Mouse (Mus musculus): ENCODE measurements around the gene Olfr1387. TPM values are rescaled to one million over a fixed set of nuclear protein-coding genes. Genes with fewer than 3 reads are reported as not detected.
"Not testable (repeated sequence)": the region's sequence is repeated elsewhere in the genome, so short reads cannot be mapped to it uniquely, and the experiment has no call there.

Olfr1387 gene
- polyA plus RNA-seq (2014; fragmentation: Nextera tagmentation; extraction: Ambion mirVana): not detected in 2 replicates

GRCm38 (mm10) chr11:49455043-49455442, at the start of gene Olfr1387:
TSS of gene Olfr1387 (plus strand) at chr11:49455343.
- H3K4me3 ChIP-seq (ENCODE audit: low read depth, low read length): no peak within 1 kb of the TSS
- DNase-seq (ENCODE audit: low spot score) (no peak), ATAC-seq (ENCODE audit: insufficient number of reproducible peaks, low FRiP score, low TSS enrichment, low read depth) (no peak)
- no peak within 1 kb of the TSS for H3K27ac ChIP-seq (replicated peaks; ENCODE audit: low read depth, low read length)
- no peak within 1 kb of the TSS for H3K9ac ChIP-seq (ENCODE audit: low read length)
- no peaks in the 10 kb centered on the region for H3K27me3 ChIP-seq (ENCODE audit: control insufficient read depth, insufficient read depth, low read length)
- H3K9me3 ChIP-seq (ENCODE audit: control insufficient read depth, low read length): no peaks in the 10 kb centered on the region
- no peaks in the 10 kb centered on the region for H3K36me3 ChIP-seq (ENCODE audit: control insufficient read depth, insufficient read depth, low read length)
- no peaks in the 10 kb centered on the region for H3K4me1 ChIP-seq (ENCODE audit: control insufficient read depth, insufficient read depth, low read length)
- no peak within 1 kb of the TSS for H3K4me2 ChIP-seq (ENCODE audit: low read depth, severe bottlenecking)
- WGBS: 74% methylated on average over 1 of the region's 1 CpGs

GRCm38 (mm10) chr11:49406784-49407183, 48.4 kb upstream of the Olfr1387 start:
- Histone ChIP-seq H3K4me3 (ENCODE audit: low read depth, low read length) (no peak overlapping the region), H3K4me1 (ENCODE audit: control insufficient read depth, insufficient read depth, low read length) (no peaks in the 10 kb centered on the region), H3K36me3 (ENCODE audit: control insufficient read depth, insufficient read depth, low read length) (no peaks in the 10 kb centered on the region), H3K27me3 (ENCODE audit: control insufficient read depth, insufficient read depth, low read length) (no peaks in the 10 kb centered on the region), H3K9ac (ENCODE audit: low read length) (no peak overlapping the region), H3K9me3 (ENCODE audit: control insufficient read depth, low read length) (no peaks in the 10 kb centered on the region), H3K27ac (replicated peaks; ENCODE audit: low read depth, low read length) (no peak overlapping the region), H3K4me2 (ENCODE audit: low read depth, severe bottlenecking) (no peak overlapping the region)
- WGBS: 68% methylated on average over 3 of the region's 3 CpGs
- ATAC-seq (ENCODE audit: insufficient number of reproducible peaks, low FRiP score, low TSS enrichment, low read depth) (no peak), DNase-seq (ENCODE audit: low spot score) (no peak)

GRCm38 (mm10) chr11:49410540-49410939, 44.6 kb upstream of the Olfr1387 start:
- Histone ChIP-seq H3K9ac (ENCODE audit: low read length) (no peak overlapping the region), H3K4me2 (ENCODE audit: low read depth, severe bottlenecking) (no peak overlapping the region), H3K27ac (replicated peaks; ENCODE audit: low read depth, low read length) (no peak overlapping the region), H3K4me3 (ENCODE audit: low read depth, low read length) (no peak overlapping the region), H3K4me1 (ENCODE audit: control insufficient read depth, insufficient read depth, low read length) (no peaks in the 10 kb centered on the region), H3K36me3 (ENCODE audit: control insufficient read depth, insufficient read depth, low read length) (no peaks in the 10 kb centered on the region), H3K9me3 (ENCODE audit: control insufficient read depth, low read length) (no peaks in the 10 kb centered on the region), H3K27me3 (ENCODE audit: control insufficient read depth, insufficient read depth, low read length) (no peaks in the 10 kb centered on the region)
- DNase-seq (ENCODE audit: low spot score) (no peak), ATAC-seq (ENCODE audit: insufficient number of reproducible peaks, low FRiP score, low TSS enrichment, low read depth) (no peak)
- WGBS: 38% methylated on average over 1 of the region's 1 CpGs

- no peak within 1 kb of the TSS for H3K27ac ChIP-seq (replicated peaks; ENCODE audit: low read depth, low read length)
- DNase-seq (ENCODE audit: low spot score) (no peak), ATAC-seq (ENCODE audit: insufficient number of reproducible peaks, low FRiP score, low TSS enrichment, low read depth) (no peak)
- no peaks in the 10 kb centered on the region for H3K9me3 ChIP-seq (ENCODE audit: control insufficient read depth, low read length)
- no peaks in the 10 kb centered on the region for H3K36me3 ChIP-seq (ENCODE audit: control insufficient read depth, insufficient read depth, low read length)
- no peaks in the 10 kb centered on the region for H3K27me3 ChIP-seq (ENCODE audit: control insufficient read depth, insufficient read depth, low read length)
- H3K9ac ChIP-seq (ENCODE audit: low read length): no peak within 1 kb of the TSS
- H3K4me1 ChIP-seq (ENCODE audit: control insufficient read depth, insufficient read depth, low read length): no peaks in the 10 kb centered on the region
- no peak within 1 kb of the TSS for H3K4me2 ChIP-seq (ENCODE audit: low read depth, severe bottlenecking)
- WGBS: 90% methylated on average over 2 of the region's 2 CpGs
- no peak within 1 kb of the TSS for H3K4me3 ChIP-seq (ENCODE audit: low read depth, low read length)
Observed at GRCm38 (mm10) chr11:49422767-49423166, 32.4 kb upstream of the Olfr1387 start, which contains the start of gene Olfr1389. TSS of gene Olfr1389 (plus strand) at chr11:49423067.

- WGBS: 88% methylated on average over 1 of the region's 1 CpGs
Observed at GRCm38 (mm10) chr11:49425257-49425927, 29.8 kb upstream of the Olfr1387 start.

GRCm38 (mm10) chr11:49429641-49430040, 25.5 kb upstream of the Olfr1387 start:
- Histone ChIP-seq H3K27me3 (ENCODE audit: control insufficient read depth, insufficient read depth, low read length) (no peaks in the 10 kb centered on the region), H3K4me3 (ENCODE audit: low read depth, low read length) (no peak overlapping the region), H3K27ac (replicated peaks; ENCODE audit: low read depth, low read length) (no peak overlapping the region), H3K4me2 (ENCODE audit: low read depth, severe bottlenecking) (no peak overlapping the region), H3K36me3 (ENCODE audit: control insufficient read depth, insufficient read depth, low read length) (no peaks in the 10 kb centered on the region), H3K9me3 (ENCODE audit: control insufficient read depth, low read length) (no peaks in the 10 kb centered on the region), H3K4me1 (ENCODE audit: control insufficient read depth, insufficient read depth, low read length) (no peaks in the 10 kb centered on the region), H3K9ac (ENCODE audit: low read length) (no peak overlapping the region)
- ATAC-seq (ENCODE audit: insufficient number of reproducible peaks, low FRiP score, low TSS enrichment, low read depth): no peak
- no peak for DNase-seq (ENCODE audit: low spot score)
- 84% methylated on average over 2 of the region's 2 CpGs for WGBS

More at GRCm38 (mm10) chr11:49425257-49425927, 29.8 kb upstream of the Olfr1387 start:
- Histone ChIP-seq H3K36me3 (ENCODE audit: control insufficient read depth, insufficient read depth, low read length) (no peaks in the 10 kb centered on the region), H3K4me3 (ENCODE audit: low read depth, low read length) (no peak overlapping the region), H3K9me3 (ENCODE audit: control insufficient read depth, low read length) (no peaks in the 10 kb centered on the region), H3K4me2 (ENCODE audit: low read depth, severe bottlenecking) (no peak overlapping the region), H3K27me3 (ENCODE audit: control insufficient read depth, insufficient read depth, low read length) (no peaks in the 10 kb centered on the region), H3K9ac (ENCODE audit: low read length) (no peak overlapping the region), H3K27ac (replicated peaks; ENCODE audit: low read depth, low read length) (no peak overlapping the region), H3K4me1 (ENCODE audit: control insufficient read depth, insufficient read depth, low read length) (no peaks in the 10 kb centered on the region)
- DNase-seq (ENCODE audit: low spot score): no peak
- no peak for ATAC-seq (ENCODE audit: insufficient number of reproducible peaks, low FRiP score, low TSS enrichment, low read depth)

- no peak for DNase-seq (ENCODE audit: low spot score)
- ATAC-seq (ENCODE audit: insufficient number of reproducible peaks, low FRiP score, low TSS enrichment, low read depth): no peak
- no peak within 1 kb of the TSS for H3K9ac ChIP-seq (ENCODE audit: low read length)
- H3K4me2 ChIP-seq (ENCODE audit: low read depth, severe bottlenecking): no peak within 1 kb of the TSS
- H3K36me3 ChIP-seq (ENCODE audit: control insufficient read depth, insufficient read depth, low read length): no peaks in the 10 kb centered on the region
- no peak within 1 kb of the TSS for H3K27ac ChIP-seq (replicated peaks; ENCODE audit: low read depth, low read length)
- H3K4me3 ChIP-seq (ENCODE audit: low read depth, low read length): no peak within 1 kb of the TSS
- no peaks in the 10 kb centered on the region for H3K27me3 ChIP-seq (ENCODE audit: control insufficient read depth, insufficient read depth, low read length)
- H3K9me3 ChIP-seq (ENCODE audit: control insufficient read depth, low read length): no peaks in the 10 kb centered on the region
- WGBS: 85% methylated on average over 3 of the region's 3 CpGs
- H3K4me1 ChIP-seq (ENCODE audit: control insufficient read depth, insufficient read depth, low read length): no peaks in the 10 kb centered on the region
Observed at GRCm38 (mm10) chr11:49436411-49436810, 18.7 kb upstream of the Olfr1387 start, which contains the start of gene Olfr1388. TSS of gene Olfr1388 (plus strand) at chr11:49436624.

- ATAC-seq (ENCODE audit: insufficient number of reproducible peaks, low FRiP score, low TSS enrichment, low read depth); H3K4me3 ChIP-seq (ENCODE audit: low read depth, low read length); H3K27me3 ChIP-seq (ENCODE audit: control insufficient read depth, insufficient read depth, low read length); H3K9ac ChIP-seq (ENCODE audit: low read length); H3K9me3 ChIP-seq (ENCODE audit: control insufficient read depth, low read length); DNase-seq (ENCODE audit: low spot score); H3K36me3 ChIP-seq (ENCODE audit: control insufficient read depth, insufficient read depth, low read length); H3K4me1 ChIP-seq (ENCODE audit: control insufficient read depth, insufficient read depth, low read length); H3K4me2 ChIP-seq (ENCODE audit: low read depth, severe bottlenecking); H3K27ac ChIP-seq (replicated peaks; ENCODE audit: low read depth, low read length): not testable (repeated sequence)
- WGBS: 86% methylated on average over 2 of the region's 3 CpGs
Observed at GRCm38 (mm10) chr11:49464746-49465145, 9.6 kb downstream of the Olfr1387 start, which contains the start of gene Olfr1386. TSS of gene Olfr1386 (plus strand) at chr11:49465046.

All from limb, embryonic 11.5 days (tissue).